Mouse (Mus musculus) adrenal gland, adult 2 months (tissue): ENCODE measurements around the gene Epb41l5. TPM values are rescaled to one million over a fixed set of nuclear protein-coding genes. Genes with fewer than 3 reads are reported as not detected.

ENCODE experiments used
- DNase-seq: peaks from one replicate; pipeline ENCODE4 v3.0.0; 2021
- long read RNA-seq: library from polyadenylated mRNA; stranded (forward); transcript quantifications from one replicate; pipeline ENCODE4 v2.0.0, GENCODE M21; 2021
- polyA plus RNA-seq: library from polyadenylated mRNA; depleted of rRNA; stranded (reverse); fragments of >200 nt; gene quantifications from 2 replicates; pipeline ENCODE4 v1.2.3, GENCODE M21; 2012; rRNA removed
- total RNA-seq, 2 experiments: library from RNA; stranded (reverse); gene quantifications; 2 replicates each; pipeline ENCODE4 v1.2.3; 2021

The Epb41l5 gene
- 10 to 100 TPM; 10.0 to 12.3 TPM for total RNA-seq
- 1.8 and 2.7 TPM in 2 replicates for polyA plus RNA-seq
- long read RNA-seq, full-length matches to known transcripts = 1 of 3 reads
- long read RNA-seq, partial matches to known transcripts = 1 of 3 reads
- long read RNA-seq, other reads (novel, unspliced or antisense) = 1 of 3 reads

DNA sequence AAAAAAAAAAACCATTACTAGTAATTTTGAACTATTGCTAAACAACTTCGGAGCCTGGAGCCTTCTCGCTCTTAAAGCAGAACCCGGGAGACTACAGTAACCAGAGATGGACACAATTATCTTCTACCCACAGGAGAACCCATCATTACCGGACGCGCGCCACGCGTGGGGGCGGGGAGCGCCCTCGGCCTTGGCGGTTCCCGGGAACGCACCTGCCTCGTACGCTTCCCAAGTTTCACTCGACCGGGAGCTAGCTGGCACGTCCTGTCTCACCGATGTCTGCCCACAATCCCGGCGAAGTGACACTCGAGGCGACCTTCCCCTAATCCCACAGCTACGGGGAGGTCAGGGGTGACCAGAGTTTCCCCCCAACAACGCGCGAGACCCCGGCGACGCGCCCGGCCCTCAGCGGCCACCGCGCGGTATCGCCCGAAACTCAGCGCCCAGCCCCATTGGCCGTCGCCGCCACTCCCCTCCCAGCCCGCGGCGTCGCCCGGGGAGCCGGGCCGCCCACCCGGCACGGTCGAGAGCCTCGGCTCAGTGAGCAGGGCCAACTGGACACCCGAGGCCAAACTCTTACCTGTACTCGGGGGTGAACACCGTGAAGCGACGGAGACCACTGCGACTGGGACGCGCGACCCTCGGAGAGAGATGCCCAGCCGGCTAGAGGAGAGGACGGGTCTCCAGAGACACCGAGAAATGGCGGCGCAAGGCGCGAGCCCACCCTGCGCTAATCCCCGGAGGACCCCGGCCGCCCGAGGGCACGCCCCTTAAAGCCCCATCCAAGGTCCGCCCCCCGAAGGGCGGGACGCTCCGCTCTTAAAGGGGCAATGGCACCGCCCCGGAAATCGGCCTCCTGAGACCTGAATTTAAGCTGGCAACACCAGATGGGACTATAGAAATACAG lies at the start of gene Epb41l5:
Epb41l5 (minus strand) TSS at position 796 of the 907 bp plus-strand sequence.
- peak; percentile 90 for DNase-seq

DNA sequence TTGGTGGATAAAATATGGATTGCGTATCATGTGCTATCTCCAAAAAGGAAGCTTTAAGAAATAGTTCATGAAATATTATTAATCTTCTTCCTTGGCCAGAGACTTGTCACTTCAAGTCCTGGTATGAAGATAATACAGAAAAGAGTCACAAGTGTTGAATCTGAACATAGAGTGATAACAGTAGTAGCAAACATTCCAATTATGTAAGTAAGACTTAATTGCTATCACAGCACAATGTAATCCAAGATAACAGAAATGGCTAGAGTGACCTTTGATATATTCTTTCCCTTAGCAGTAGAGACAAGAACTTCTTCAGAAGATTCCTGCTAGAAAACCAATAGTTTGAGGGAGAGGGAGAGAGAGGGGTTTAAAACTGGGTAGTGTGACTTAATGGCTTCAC lies 48.1 kb upstream of the Epb41l5 start:
- DNase-seq = no peak

- no peak for DNase-seq
These were observed 37.2 kb upstream of the Epb41l5 start for GRCm38 (mm10) chr1:119685773-119686558.

DNA sequence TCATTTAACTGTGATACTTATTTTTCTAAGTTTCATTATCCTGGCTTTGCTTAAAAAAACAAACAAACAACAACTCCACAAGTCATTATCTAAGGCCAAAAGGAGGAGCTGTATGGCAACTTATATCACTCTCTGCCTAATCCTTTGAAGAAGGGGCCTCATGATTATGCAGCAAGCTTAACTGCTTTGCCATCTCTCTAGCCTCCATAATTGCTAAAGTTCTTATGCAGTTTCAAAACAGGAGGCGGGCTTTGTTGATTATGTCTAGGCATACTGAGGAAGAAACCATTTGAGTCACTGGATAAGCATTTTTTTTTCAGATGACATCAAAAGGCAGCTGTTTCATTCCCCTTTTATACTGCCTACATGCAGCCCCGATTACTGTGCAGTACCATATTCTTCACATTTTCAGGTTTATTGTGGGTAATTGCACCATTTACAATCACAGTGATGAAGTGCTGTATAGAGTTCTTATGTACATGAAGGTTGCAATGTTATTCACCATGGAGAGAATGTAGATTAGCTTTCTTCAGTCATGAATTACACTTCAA lies 32.9 kb upstream of the Epb41l5 start:
- no peak for DNase-seq

- DNase-seq = peak; percentile 26
These were observed 26.2 kb upstream of the Epb41l5 start for GRCm38 (mm10) chr1:119674984-119675383.

DNA sequence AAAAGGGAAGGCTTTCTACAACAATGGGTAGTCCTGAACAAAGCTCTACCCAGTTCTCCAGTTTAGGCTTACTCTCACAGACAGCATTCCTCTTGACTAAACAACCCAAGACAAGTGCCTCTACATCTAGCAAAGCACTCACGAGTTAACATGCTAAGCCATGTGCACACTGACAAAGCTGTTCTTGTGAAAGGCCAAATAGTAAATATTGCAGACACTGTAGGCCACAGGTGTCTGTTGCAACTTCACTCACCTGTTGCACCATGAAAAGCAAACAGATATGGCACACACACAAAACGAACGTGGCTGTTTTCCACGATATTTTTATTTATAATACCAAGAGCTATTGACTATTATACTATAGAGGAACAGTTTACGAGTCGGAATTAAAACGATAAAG lies 18.1 kb upstream of the Epb41l5 start:
- DNase-seq = no peak

- no peak for DNase-seq
These were observed 5.5 kb upstream of the Epb41l5 start for GRCm38 (mm10) chr1:119654307-119654706.

DNA sequence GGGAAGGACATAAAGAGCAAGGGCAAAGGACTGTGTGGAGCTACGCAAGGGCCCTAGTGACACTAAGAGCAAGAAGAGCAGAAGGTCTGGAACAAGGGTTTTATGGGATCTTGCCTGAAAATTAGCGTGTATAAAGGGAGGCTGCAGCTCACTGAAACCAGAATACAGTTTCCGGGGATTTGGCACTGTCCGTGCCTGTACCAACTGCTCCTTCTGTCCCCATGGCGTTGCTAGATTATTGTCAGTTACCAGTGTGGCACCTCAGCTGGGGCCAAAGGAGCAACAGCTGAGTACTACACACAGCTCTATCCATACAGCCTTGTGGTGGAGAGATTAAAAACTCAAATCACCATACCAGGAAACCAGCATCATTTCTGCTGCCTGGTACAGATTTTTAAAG lies 1.6 kb upstream of the Epb41l5 start:
- DNase-seq = no peak

- DNase-seq = no peak
These were observed 827 bp upstream of the Epb41l5 start for GRCm38 (mm10) chr1:119649627-119650026.

GRCm38 (mm10) chr1:119646356-119646755 lies 2.4 kb downstream of the Epb41l5 start:
- DNase-seq = no peak

DNA sequence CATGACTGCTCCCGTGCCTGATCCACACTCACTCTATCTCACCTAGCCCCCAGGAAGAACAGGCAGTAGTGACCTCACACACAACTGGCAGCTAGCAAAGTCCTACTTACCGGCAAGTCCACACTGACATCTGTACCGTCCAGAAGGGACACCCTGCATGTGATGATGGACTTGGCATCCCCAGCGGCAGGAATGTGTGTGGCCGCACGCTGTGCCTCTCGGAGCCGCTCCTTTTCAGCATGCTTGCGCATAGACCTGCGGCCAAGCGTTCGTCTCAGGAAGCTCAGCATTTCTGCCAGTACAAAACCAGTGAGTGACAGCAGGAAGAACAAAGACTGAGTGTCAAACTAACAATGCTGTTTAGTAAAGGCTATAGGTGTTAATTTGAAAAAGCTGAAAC lies 6.4 kb downstream of the Epb41l5 start:
- no peak for DNase-seq

DNA sequence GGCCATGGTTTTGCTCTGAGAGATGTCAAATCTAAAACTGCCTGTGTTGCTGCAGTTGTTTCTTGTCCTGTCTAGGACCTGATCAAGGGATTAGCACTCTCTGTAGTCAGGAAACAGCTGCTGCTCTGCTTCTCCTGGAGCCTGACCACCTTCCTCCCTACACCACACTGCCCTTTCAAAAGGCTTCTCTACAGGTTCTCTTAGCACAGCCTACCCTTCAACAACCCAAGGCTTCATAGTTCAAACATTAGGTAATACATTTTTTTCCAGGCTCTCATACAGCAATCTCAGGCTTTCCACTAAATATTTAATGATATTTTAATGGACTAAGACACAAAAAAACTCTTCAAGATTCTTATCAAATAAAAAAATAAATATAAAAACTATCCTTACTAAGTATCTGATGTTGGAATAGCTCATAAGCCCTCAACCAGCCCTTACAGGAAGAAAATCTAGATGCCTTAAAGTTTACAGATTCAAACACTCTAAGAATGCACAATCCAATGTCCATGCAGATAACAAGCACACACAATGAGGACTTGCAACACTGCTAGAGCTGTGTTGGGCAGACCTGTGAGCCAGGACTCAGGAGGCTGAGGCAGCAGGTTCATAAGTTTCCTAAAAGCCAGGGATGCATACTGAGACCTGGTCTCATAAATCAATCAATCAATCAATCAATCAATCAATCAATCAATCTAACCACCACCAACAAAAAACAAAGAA lies 7.5 kb downstream of the Epb41l5 start:
- DNase-seq = no peak

DNA sequence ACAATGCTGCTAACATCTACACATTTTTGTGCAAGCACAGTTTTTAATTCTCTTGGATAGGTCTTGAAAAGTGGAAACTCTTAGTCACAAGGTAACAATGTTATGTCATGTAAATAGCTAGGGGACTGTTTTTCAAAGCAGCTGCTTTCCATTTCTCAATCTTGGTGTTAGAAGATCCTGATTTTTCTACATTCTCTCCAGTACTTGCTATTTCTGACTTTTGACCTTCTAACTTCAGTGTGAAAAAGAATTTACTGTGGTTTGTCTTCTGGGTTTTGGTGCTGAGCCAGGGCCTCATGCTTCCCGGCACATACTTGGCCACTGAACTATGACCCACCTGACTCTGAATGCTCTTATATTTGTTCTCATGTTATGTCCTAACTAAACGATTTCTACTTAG lies 8.8 kb downstream of the Epb41l5 start:
- peak; percentile 24 for DNase-seq

GRCm38 (mm10) chr1:119637188-119638023 lies 11.4 kb downstream of the Epb41l5 start:
- no peak for DNase-seq

GRCm38 (mm10) chr1:119634746-119635145 lies 14.1 kb downstream of the Epb41l5 start:
- no peak for DNase-seq

GRCm38 (mm10) chr1:119630428-119630827 lies 18.4 kb downstream of the Epb41l5 start:
- no peak for DNase-seq

DNA sequence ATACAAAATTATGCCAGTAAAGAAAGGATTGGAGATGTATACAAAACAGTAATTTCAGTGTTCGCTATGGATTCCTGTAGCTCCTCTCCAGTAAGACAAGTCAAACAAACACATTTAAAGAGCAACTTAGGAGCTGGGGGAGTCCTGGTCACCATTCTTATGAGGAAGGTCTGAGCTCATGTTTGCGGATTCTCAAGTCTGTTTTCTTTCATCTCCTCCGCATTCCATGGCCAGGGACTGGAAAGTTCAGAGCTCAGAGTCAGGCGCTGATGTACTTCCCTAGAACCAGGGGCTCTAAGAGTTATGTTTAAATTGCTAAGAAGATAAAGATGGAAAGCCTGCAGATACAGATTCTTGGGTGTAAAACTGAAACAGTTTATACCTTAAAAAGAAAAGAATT lies 22.0 kb downstream of the Epb41l5 start:
- DNase-seq = no peak

DNA sequence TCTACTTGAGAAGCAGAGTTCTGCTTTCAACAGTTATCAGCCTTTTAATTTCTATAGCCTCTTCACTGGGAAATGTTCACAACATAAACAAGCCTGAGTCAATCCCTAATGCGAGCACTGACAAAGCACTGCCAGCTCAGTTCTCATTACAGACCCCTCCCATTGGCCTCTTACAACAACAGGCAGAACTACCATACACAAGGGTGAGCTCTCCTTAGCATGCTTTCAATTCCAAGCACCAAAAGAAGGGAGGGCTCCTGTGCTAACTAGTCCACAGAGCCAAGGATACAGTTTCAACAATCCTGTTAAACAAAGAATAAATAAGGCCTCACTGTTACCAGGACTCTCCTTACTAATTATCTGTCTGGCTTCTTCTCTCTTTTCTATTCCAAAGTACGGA lies 24.4 kb downstream of the Epb41l5 start:
- DNase-seq = no peak

GRCm38 (mm10) chr1:119605396-119605795 lies 43.4 kb downstream of the Epb41l5 start:
- no peak for DNase-seq

- no peak for DNase-seq
These were observed 46.4 kb downstream of the Epb41l5 start for GRCm38 (mm10) chr1:119602448-119602847.

- DNase-seq = no peak
These were observed 49.9 kb downstream of the Epb41l5 start for GRCm38 (mm10) chr1:119598855-119599254.
